Mouse (Mus musculus): ENCODE data around the gene Tnfsf12. TPM values are rescaled to one million over a fixed set of nuclear protein-coding genes. Genes with fewer than 3 reads are reported as not detected.

Tnfsf12 gene
- polyA plus RNA-seq, 1 experiment from 2014 or later, result 4.7 TPM

GRCm38 (mm10) chr11:69699595-69699994 is 3.9 kb upstream of the Tnfsf12 start:
- Histone ChIP-seq H3K27ac (peak overlapping the region; percentile 56; the same call in 1 of the 2 replicates), H3K36me3 (no peaks in the 10 kb centered on the region), H3K4me1 (peaks cover 33% of the 10 kb centered on the region), H3K27me3 (ENCODE audit: insufficient read depth, poor library complexity, severe bottlenecking) (no peaks in the 10 kb centered on the region), H3K4me3 (0 out of 2 replicates have a peak overlapping the region, but pooled peaks have one; percentile 15), H3K9me3 (no peaks in the 10 kb centered on the region)
- WGBS, result 22% methylated on average over 1 of the region's 1 CpGs
- no peak for DNase-seq (ENCODE audit: low spot score)

DNA sequence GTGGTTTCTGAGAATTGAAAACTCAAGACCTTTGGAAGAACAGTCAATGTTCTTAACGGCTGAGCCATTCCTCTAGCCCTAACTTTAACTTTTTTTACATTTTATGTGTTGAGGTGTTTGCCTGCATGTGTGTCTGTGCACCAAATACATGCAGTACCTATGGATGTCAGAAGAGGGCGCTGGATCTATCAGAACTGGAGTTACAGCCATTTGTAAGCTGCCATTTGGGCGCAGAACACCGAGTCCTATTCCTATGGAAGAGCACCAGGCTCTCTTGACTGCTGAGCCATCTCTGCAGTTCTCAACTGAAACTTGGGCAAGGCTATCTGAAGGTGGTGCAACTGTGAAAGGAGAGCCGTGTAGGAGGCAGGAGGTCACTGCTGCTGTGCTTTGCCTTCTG is 2.9 kb upstream of the Tnfsf12 start:
- Histone ChIP-seq H3K4me1 (peaks cover 33% of the 10 kb centered on the region), H3K27me3 (ENCODE audit: insufficient read depth, poor library complexity, severe bottlenecking) (no peaks in the 10 kb centered on the region), H3K27ac (no peak overlapping the region), H3K4me3 (no peak overlapping the region), H3K9me3 (no peaks in the 10 kb centered on the region), H3K36me3 (no peaks in the 10 kb centered on the region)
- WGBS, result 72% methylated on average over 5 of the region's 5 CpGs
- DNase-seq (ENCODE audit: low spot score), result no peak

DNA sequence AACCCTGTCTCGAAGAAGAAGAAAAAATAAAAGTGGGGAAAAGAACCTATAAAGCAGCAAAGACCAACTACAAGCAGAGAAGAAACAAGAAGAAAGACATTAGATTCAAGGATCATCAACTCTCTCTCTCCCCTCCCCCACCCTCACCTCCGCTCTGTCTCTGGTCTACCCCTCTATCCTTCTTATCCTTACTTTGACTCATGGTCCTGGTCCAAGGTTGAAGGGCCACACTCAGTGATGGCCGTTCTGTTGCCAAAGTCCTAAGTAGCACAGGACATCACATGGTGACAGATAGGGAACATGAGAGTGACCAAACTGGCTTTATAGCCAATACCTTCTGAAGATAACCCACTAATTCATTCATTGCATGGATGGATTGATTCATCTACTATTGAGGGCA is 1.7 kb upstream of the Tnfsf12 start:
- H3K4me1 ChIP-seq, result peaks cover 40% of the 10 kb centered on the region
- H3K36me3 ChIP-seq, result no peaks in the 10 kb centered on the region
- WGBS, result 83% methylated on average over 3 of the region's 3 CpGs
- H3K4me3 ChIP-seq, result no peak overlapping the region
- no peak for DNase-seq (ENCODE audit: low spot score)
- H3K9me3 ChIP-seq, result no peaks in the 10 kb centered on the region
- H3K27me3 ChIP-seq (ENCODE audit: insufficient read depth, poor library complexity, severe bottlenecking), result no peaks in the 10 kb centered on the region
- no peak overlapping the region for H3K27ac ChIP-seq

DNA sequence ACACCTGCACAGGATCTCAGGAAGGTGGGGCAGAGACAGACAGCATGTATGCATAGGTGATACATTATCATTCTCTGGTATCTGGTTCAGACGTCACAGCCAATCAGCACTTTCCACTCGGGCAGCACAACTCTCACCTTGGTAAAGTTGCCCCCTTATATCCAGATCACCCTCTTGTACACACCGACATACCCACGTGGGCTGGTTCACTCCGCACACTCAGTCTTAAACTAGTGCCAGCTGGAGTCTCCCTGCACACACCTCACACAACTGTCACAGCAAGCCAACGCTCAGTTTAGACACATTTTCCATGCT is 646 bp downstream of the Tnfsf12 start:
- peaks cover 32% of the 10 kb centered on the region for H3K4me1 ChIP-seq
- no peaks in the 10 kb centered on the region for H3K36me3 ChIP-seq
- no peaks in the 10 kb centered on the region for H3K27me3 ChIP-seq (ENCODE audit: insufficient read depth, poor library complexity, severe bottlenecking)
- peak overlapping the region; percentile 79 for H3K4me3 ChIP-seq
- H3K9me3 ChIP-seq, result no peaks in the 10 kb centered on the region
- WGBS, result 33% methylated on average over 6 of the region's 6 CpGs
- no peak for DNase-seq (ENCODE audit: low spot score)
- peak overlapping the region; percentile 93; the same call in 1 of the 2 replicates for H3K27ac ChIP-seq

DNA sequence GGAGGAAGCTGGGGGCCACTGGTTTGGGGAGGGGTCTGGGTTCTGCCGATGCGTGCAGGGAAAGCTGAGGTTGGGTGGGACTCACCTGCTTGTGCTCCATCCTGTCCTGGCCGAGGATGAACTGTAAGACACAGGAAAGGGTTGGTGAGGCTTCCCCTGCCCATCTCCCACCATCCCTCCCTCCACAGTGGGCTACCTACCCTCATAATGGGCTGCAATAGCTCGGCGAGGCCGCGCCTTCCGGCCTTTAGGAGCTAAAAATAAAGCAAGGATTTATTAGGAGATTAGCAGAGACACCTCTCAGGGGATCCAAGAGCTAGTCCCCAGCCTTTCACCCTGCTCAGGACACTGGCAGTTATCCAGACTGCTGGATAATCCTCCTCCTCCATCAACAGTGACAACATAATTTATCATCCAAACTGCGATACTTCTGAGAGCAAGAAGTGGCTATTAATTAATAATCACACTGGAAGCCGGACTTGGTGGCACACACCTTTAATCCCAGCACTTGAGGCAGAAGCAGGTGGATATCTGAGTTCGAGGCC is 2.2 kb downstream of the Tnfsf12 start:
- 66% methylated on average over 11 of the region's 11 CpGs for WGBS
- no peak for DNase-seq (ENCODE audit: low spot score)
- Histone ChIP-seq H3K27me3 (ENCODE audit: insufficient read depth, poor library complexity, severe bottlenecking) (no peaks in the 10 kb centered on the region), H3K36me3 (no peaks in the 10 kb centered on the region), H3K9me3 (no peaks in the 10 kb centered on the region), H3K4me3 (no peak overlapping the region), H3K4me1 (peaks cover 25% of the 10 kb centered on the region), H3K27ac (peak overlapping the region; percentile 36; the same call in 1 of the 2 replicates)

DNA sequence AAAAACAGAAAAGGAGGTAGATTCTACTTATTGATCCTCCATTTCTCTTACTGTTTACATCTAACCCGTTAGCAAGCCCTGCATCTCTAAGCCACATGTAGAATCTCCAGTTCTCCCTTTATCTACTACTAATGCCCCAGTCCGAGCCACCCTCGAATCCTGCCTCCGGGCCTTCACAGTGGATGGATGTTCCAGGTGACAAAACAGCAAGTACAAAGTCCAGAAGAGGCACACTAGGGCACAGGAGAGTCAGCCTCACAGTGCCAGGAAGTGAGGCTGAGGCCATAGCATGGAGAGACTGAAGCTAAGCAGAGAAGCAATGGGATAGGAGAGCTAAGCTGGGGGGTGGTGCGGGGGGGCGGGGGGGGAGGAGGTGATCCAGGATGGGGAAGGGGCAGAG is 2.8 kb downstream of the Tnfsf12 start:
- H3K27ac ChIP-seq, result no peak overlapping the region
- H3K9me3 ChIP-seq, result no peaks in the 10 kb centered on the region
- 85% methylated on average over 6 of the region's 6 CpGs for WGBS
- H3K27me3 ChIP-seq (ENCODE audit: insufficient read depth, poor library complexity, severe bottlenecking), result no peaks in the 10 kb centered on the region
- no peak overlapping the region for H3K4me3 ChIP-seq
- H3K36me3 ChIP-seq, result no peaks in the 10 kb centered on the region
- no peak for DNase-seq (ENCODE audit: low spot score)
- peaks cover 25% of the 10 kb centered on the region for H3K4me1 ChIP-seq

- no peak overlapping the region for H3K4me3 ChIP-seq
- no peaks in the 10 kb centered on the region for H3K9me3 ChIP-seq
- DNase-seq (ENCODE audit: low spot score), result no peak
- 64% methylated on average over 9 of the region's 9 CpGs for WGBS
- H3K27me3 ChIP-seq (ENCODE audit: insufficient read depth, poor library complexity, severe bottlenecking), result no peaks in the 10 kb centered on the region
- no peaks in the 10 kb centered on the region for H3K36me3 ChIP-seq
- peaks cover 25% of the 10 kb centered on the region for H3K4me1 ChIP-seq
- no peak overlapping the region for H3K27ac ChIP-seq
These were observed 3.3 kb downstream of the Tnfsf12 start for GRCm38 (mm10) chr11:69692196-69692811.

GRCm38 (mm10) chr11:69689891-69690290 is 5.8 kb downstream of the Tnfsf12 start:
- 85% methylated on average over 1 of the region's 1 CpGs for WGBS
- H3K4me1 ChIP-seq, result peaks cover 28% of the 10 kb centered on the region

GRCm38 (mm10) chr11:69687061-69687460 is 8.6 kb downstream of the Tnfsf12 start:
- WGBS, result 45% methylated on average over 5 of the region's 5 CpGs
- Histone ChIP-seq H3K36me3 (no peaks in the 10 kb centered on the region), H3K4me1 (peaks cover 22% of the 10 kb centered on the region), H3K27ac (peak overlapping the region; percentile 43; the same call in 1 of the 2 replicates), H3K9me3 (no peaks in the 10 kb centered on the region), H3K27me3 (ENCODE audit: insufficient read depth, poor library complexity, severe bottlenecking) (peaks cover 23% of the 10 kb centered on the region), H3K4me3 (no peak overlapping the region)
- no peak for DNase-seq (ENCODE audit: low spot score)

More at GRCm38 (mm10) chr11:69689891-69690290, 5.8 kb downstream of the Tnfsf12 start:
- no peaks in the 10 kb centered on the region for H3K9me3 ChIP-seq
- no peaks in the 10 kb centered on the region for H3K36me3 ChIP-seq
- no peak overlapping the region for H3K27ac ChIP-seq
- peaks cover 12% of the 10 kb centered on the region; the same call in 1 of the 2 replicates for H3K27me3 ChIP-seq (ENCODE audit: insufficient read depth, poor library complexity, severe bottlenecking)
- no peak overlapping the region for H3K4me3 ChIP-seq
- DNase-seq (ENCODE audit: low spot score), result no peak

- Histone ChIP-seq H3K4me3 (no peak overlapping the region), H3K9me3 (no peaks in the 10 kb centered on the region), H3K36me3 (no peaks in the 10 kb centered on the region), H3K27ac (0 out of 2 replicates have a peak overlapping the region, but pooled peaks have one; percentile 42), H3K4me1 (peaks cover 22% of the 10 kb centered on the region), H3K27me3 (ENCODE audit: insufficient read depth, poor library complexity, severe bottlenecking) (peaks cover 23% of the 10 kb centered on the region)
- WGBS, result 23% methylated on average over 4 of the region's 4 CpGs
- no peak for DNase-seq (ENCODE audit: low spot score)
These were observed 9.3 kb downstream of the Tnfsf12 start for GRCm38 (mm10) chr11:69686377-69686776.

- DNase-seq (ENCODE audit: low spot score), result no peak
- 78% methylated on average over 10 of the region's 10 CpGs for WGBS
- H3K36me3 ChIP-seq, result no peaks in the 10 kb centered on the region
- H3K9me3 ChIP-seq, result no peaks in the 10 kb centered on the region
- H3K27me3 ChIP-seq (ENCODE audit: insufficient read depth, poor library complexity, severe bottlenecking), result peaks cover 23% of the 10 kb centered on the region
- H3K4me3 ChIP-seq, result no peak within 1 kb of the TSS
- peaks cover 26% of the 10 kb centered on the region for H3K4me1 ChIP-seq
- 0 out of 2 replicates have a peak within 1 kb of the TSS, but pooled peaks have one; percentile 43 for H3K27ac ChIP-seq
These were observed 10.0 kb downstream of the Tnfsf12 start, which contains the start of gene Tnfsf13 for GRCm38 (mm10) chr11:69685526-69686148. Gene Tnfsf13, minus strand, starts transcription at chr11:69685784.

- Histone ChIP-seq H3K27me3 (ENCODE audit: insufficient read depth, poor library complexity, severe bottlenecking) (peaks cover 23% of the 10 kb centered on the region), H3K36me3 (peaks cover 7% of the 10 kb centered on the region), H3K9me3 (no peaks in the 10 kb centered on the region), H3K4me3 (no peak overlapping the region), H3K27ac (no peak overlapping the region), H3K4me1 (peaks cover 33% of the 10 kb centered on the region)
- 70% methylated on average over 6 of the region's 6 CpGs for WGBS
- DNase-seq (ENCODE audit: low spot score), result no peak
These were observed 10.7 kb downstream of the Tnfsf12 start for GRCm38 (mm10) chr11:69684936-69685335.

DNA sequence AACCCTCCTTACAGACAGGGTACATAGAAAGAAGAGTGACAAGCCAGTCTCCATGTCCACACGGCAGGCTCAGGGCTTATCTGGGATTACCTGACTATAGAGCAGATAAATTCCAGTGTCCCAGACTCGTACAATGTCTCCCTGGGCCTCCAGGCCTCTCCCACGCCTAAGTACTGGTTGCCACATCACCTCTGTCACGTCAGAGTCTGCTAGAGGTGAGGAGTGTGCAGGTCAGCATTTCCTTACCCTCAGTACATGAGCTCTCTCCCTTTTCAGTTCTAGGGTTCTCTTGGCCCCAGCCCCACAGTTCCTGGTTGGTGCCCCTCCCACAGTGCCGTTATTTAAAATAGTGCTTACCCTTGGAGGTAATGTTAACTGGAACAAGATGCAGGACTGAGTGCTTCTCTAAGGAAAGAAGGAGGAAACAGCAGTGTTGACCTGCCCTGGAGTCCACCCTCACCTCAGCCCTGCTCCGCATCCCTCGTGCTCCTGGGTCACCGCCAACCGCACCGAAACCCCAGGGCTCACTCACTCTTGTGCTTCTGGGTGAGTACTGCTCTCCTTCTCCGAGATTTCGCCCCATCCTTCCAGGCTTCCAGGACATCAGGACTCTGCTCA is 11.4 kb downstream of the Tnfsf12 start:
- peaks cover 14% of the 10 kb centered on the region for H3K36me3 ChIP-seq
- 74% methylated on average over 12 of the region's 12 CpGs for WGBS
- H3K27ac ChIP-seq, result 0 out of 2 replicates have a peak overlapping the region, but pooled peaks have one; percentile 18
- H3K27me3 ChIP-seq (ENCODE audit: insufficient read depth, poor library complexity, severe bottlenecking), result peaks cover 23% of the 10 kb centered on the region
- DNase-seq (ENCODE audit: low spot score), result no peak
- no peak overlapping the region for H3K4me3 ChIP-seq
- no peaks in the 10 kb centered on the region for H3K9me3 ChIP-seq
- peaks cover 37% of the 10 kb centered on the region for H3K4me1 ChIP-seq
